Mouse (Mus musculus) G1E (cell line): ENCODE measurements around the gene Ptgfrn.

Source experiments
- CTCF ChIP-seq: IDR thresholded peaks from 2 replicates; pipeline ENCODE4 v1.5.1; 2012; ENCODE audit warnings: low read depth, low read length, inconsistent platforms, mixed read lengths
- GATA2 ChIP-seq: IDR thresholded peaks from 2 replicates; pipeline ENCODE4 v1.6.1; 2012; ENCODE audit warnings: low read depth, low read length, inconsistent platforms, borderline replicate concordance
- TAL1 ChIP-seq: conservative IDR thresholded peaks from 2 replicates; pipeline ENCODE4 v1.6.1; 2012; ENCODE audit warnings: low read depth, low read length, inconsistent platforms, mixed read lengths

DNA sequence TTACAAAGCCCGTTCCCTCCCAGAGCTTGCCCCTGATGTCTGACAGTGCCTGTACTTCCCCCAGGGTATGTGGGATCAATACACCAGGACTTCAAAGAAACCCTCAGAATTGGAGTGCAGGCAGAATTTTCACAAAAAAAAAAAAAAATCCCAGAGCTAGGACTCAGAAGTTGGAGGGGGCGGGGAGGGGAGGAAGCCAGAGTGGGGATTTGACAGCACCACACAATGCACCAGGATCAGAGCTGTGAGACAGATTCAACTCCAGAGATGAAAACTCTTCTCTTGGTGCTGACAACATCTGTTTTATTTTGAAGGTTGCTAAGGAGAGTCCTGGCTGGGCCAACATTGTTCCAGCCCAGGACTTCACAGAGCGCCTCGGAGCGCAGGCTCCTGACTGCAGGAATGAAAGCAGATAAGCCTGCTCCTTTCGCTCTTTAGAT, 39.3 kb downstream of the Ptgfrn start:
- no peak for TF ChIP-seq CTCF
- no peak for TF ChIP-seq GATA2
- no peak for TF ChIP-seq TAL1
